Mouse (Mus musculus) megakaryocyte, embryonic 14.5 days (primary cell): Measurements from ENCODE around the gene Lilra5.
"Not testable (repeated sequence)": the region's sequence is repeated elsewhere in the genome, so short reads cannot be mapped to it uniquely, and the experiment has no call there.

Experiments used
- FLI1 ChIP-seq: IDR thresholded peaks from 2 replicates; pipeline ENCODE4 v1.6.1; 2012; ENCODE audit warnings: low read length, inconsistent platforms, mixed read lengths
- GATA1 ChIP-seq: IDR thresholded peaks from 3 replicates; pipeline ENCODE4 v1.6.1; 2012; ENCODE audit warnings: mixed read lengths, low read length, inconsistent platforms, borderline replicate concordance

GRCm38 (mm10) chr7:4251211-4251610 is 13.7 kb downstream of the Lilra5 start:
- TF ChIP-seq FLI1, GATA1: not testable (repeated sequence)
